In the genomic region with DNA sequence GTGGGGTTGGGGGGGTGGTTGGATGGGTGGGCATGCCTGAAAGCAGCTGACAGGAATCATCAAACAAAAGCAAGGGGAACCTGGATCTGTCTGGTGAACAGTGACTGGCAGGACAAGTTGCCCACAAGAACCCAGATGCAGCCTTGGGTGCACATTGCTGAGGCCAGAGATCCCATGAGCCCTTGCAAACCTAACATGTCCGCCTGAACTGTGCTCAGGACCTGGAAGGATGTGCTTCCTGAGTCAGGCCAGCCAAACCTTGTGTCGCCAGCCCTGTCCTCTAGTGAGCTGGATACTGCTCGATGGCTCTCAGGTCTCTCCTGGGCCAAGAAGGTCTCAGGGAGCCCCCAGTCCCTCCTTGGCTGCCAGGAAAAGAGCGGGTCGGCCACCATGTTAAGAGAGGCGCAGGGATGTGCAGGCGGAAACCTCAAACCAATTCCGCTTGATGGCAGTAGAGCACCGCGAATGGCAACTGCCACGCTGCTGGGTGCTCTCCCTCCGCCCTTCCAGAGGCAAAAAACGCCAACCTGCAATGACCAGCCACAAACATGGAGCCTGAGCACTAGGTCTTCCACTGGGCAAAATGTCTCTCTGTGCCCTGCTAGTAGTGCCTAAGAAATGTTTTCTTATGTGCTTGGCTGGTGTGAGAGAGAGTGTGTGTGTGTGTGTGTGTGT, we compare ENCODE assay signal across 8 mouse cellular contexts.
A peak's percentile ranks its signal among the peaks of the same experiment; 100 is the strongest.
DNase-seq lines count a peak whose midpoint lies in the region; TF ChIP-seq lines count a peak whose summit lies in the region.
"Not testable (repeated sequence)": the region's sequence is repeated elsewhere in the genome, so short reads cannot be mapped to it uniquely, and the experiment has no call there.

No protein-coding gene starts in this region.

- in situ Hi-C loops in ES-E14 (cut with MboI; ENCODE audit: low sequenced_read_pairs in 2 of 2, unreplicated experiment in 2 of 2), result not testable (repeated sequence)

- H3K4me1 ChIP-seq in ES-E14 (ENCODE audit: control insufficient read depth in 2 of 2, insufficient read depth in 2 of 2, low read length in 2 of 2, poor library complexity in 1 of 2); erythroblast, embryonic 14.5 days (ENCODE audit: control insufficient read depth): not testable (repeated sequence)

- H3K27ac ChIP-seq in ES-E14 (ENCODE audit: insufficient read depth, low read depth, low read length, poor library complexity, severe bottlenecking), result peak overlapping the region; percentile 45

- peak overlapping the region; percentile 36 for H3K9ac ChIP-seq in ES-E14 (ENCODE audit: insufficient read depth, low read depth, low read length, poor library complexity, severe bottlenecking)

- H3K27me3 ChIP-seq in erythroblast, embryonic 14.5 days (ENCODE audit: control insufficient read depth), result not testable (repeated sequence)

- H3K4me3 ChIP-seq in ES-E14 (ENCODE audit: insufficient read depth in 1 of 2, low read depth in 1 of 2, low read length in 2 of 2, poor library complexity in 1 of 2, severe bottlenecking in 1 of 2), result peak overlapping the region; percentile 4 to 13; a peak in 3 of 4 replicates
- peak overlapping the region; percentile 38 for H3K4me3 ChIP-seq in erythroblast, embryonic 14.5 days (replicated peaks)

- DNase-seq in ES-E14 (ENCODE audit: low read depth, low spot score), result peak; percentile 81
- peak; percentile 32 for DNase-seq in c-Kit-negative CD71-positive TER-119-positive erythroid progenitor cells, embryonic 14.5 days (ENCODE audit: low read depth, low spot score)
- peak; percentile 78 for DNase-seq in heart, postnatal 4 days
- DNase-seq in layer of hippocampus, adult 9-10 months (ENCODE audit: low spot score), result peak; percentile 78
- peak; percentile 78 for DNase-seq in lung, postnatal 25 days (ENCODE audit: low spot score)
- peak; percentile 53 for DNase-seq in ovary, postnatal 14 days (ENCODE audit: low spot score)
- peak; percentile 36 for DNase-seq in urinary bladder, postnatal 25 days (ENCODE audit: low spot score)

- H3K9me3 ChIP-seq in ES-E14 (ENCODE audit: control insufficient read depth, insufficient read depth, low read depth, low read length); erythroblast, embryonic 14.5 days (ENCODE audit: control insufficient read depth, low read length): not testable (repeated sequence)

- H3K36me3 ChIP-seq in ES-E14 (ENCODE audit: control insufficient read depth, insufficient read depth, low read length, poor library complexity, severe bottlenecking); erythroblast, embryonic 14.5 days (ENCODE audit: control insufficient read depth): not testable (repeated sequence)

TF ChIP-seq in ES-E14, 5 proteins besides CTCF, POLR2A, EP300 and RAD21:
- TF ChIP-seq ZNF384 (IDR thresholded peaks at IDR 0.05; ENCODE audit: low read depth, low read length), result peak; percentile 62; the same call in 1 of the 2 replicates
- TF ChIP-seq ZC3H11A (IDR thresholded peaks at IDR 0.05; ENCODE audit: borderline replicate concordance, low read depth, low read length), result 0 out of 2 replicates have a peak, but pooled peaks have one; percentile 5

Comparison
In these comparisons a context has a peak if more than half of its experiments do, and no peak if none do; other contexts are left out.
1. Peak in every context shown above with its lines: DNase-seq, H3K4me3 ChIP-seq and H3K27ac ChIP-seq.